Mouse (Mus musculus) left cerebral cortex, postnatal 36 days (tissue): ENCODE results near the gene Sfn. TPM values are rescaled to one million over a fixed set of nuclear protein-coding genes. Genes with fewer than 3 reads are reported as not detected.

Experiments used
- DNase-seq, 2 experiments: peaks; one replicate each; pipeline ENCODE4 v3.0.0; 2021 to 2022; ENCODE audit warnings: low spot score in 2 of 2, mixed read lengths in 1 of 2
- intact Hi-C: fragments of 180-260 bp; cut with DNase I; formaldehyde crosslinking; loops from one replicate; pipeline ENCODE4 v1.15.1; 2025
- total RNA-seq, 2 experiments: library from RNA; stranded (reverse); gene quantifications; 2 replicates each; pipeline ENCODE4 v1.2.3; 2021

Gene Sfn
- total RNA-seq, 2 experiments from 2014 or later = 1.9 to 2.5 TPM

DNA sequence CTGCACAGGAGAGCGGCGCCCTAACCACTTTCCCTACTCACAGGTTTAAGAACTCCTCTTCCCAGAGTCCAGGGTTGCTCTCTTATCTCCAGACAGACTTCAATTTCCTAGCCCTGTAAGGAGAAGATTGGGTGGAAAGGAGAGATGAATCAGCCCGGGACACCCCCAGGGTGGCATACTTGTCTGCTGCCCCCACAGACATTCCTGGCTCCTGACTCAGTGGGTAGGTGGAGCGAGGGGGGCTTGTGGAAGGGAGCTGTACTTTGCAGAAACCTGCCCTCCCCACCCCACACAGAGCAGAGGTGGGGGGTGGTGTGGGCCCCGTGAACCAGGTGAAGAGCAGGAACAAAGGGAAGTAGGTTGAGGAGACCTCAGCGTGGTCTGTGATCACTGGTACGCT, 6.4 kb downstream of the Sfn start:
- DNase-seq = peak in 1 of 2 experiments; percentile 38
- intact Hi-C loops = loop anchor here (10.0 kb wide), 1 partner anchor 159 kb away; the partner anchor contains the start of gene Arid1a

DNA sequence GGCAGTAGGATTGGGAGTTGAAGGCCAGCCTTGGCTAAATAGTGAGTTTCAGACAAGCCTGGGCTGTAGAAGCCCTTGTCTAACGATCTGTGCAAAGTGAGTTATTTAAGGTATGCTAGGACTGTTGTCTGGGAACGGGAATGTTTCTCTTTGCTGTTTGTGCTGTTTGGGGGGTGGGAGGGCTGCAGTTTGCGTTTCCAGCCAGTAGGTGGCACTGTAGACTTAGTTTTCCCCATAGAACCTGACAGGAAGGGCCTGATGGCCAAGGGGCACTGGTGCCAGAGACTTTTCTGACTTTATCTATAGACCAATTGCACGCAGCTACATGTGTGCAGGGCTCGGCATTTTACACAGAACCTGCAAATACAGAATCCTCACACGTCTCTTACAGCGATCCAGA, 9.4 kb downstream of the Sfn start:
- intact Hi-C loops = loop anchor here (5.0 to 10.0 kb wide), 3 partner anchors 60 to 235 kb away; partner anchors contain the start of genes Arid1a and Zdhhc18
- DNase-seq = peak; percentile 32 to 49

DNA sequence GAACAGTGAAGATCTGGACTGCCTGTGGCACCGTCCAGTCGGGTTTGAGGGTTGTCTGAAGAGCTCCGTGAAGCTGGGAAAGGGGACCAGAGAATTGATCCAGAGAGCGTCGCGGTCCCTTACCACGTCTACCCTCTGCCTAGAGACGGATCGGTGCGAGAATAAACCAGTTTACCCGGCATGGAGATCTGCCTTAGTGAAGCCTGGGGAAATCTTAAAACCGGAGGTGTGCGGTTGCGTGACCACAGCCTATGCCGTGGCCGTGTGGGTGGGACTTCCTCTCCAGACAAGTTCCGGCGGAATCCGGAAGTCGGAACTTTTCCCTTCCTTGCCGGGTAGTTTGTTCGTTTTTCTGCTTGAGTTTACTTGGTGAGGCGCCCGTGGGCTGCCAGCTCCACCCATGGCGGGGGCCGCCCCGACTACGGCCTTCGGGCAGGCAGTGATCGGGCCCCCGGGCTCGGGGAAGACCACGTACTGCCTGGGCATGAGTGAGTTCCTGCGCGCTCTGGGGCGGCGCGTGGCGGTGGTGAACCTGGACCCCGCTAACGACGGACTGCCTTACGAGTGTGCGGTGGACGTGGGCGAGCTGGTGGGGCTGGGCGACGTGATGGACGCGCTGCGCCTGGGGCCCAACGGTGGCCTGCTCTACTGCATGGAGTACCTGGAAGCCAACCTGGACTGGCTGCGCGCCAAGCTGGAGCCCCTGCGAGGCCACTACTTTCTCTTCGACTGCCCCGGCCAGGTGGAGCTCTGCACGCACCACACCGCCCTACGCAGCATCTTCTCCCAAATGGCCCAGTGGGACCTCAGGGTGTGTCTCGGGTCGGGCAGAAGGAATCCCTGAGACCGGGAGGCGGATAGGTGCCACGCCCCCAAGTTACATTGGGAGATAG, 17.7 kb downstream of the Sfn start, which contains the start of gene Gpn2:
Gpn2 (plus strand) TSS at position 304 of the 893 bp plus-strand sequence.
- intact Hi-C loops = no loop called here
- DNase-seq = peak; percentile 84 to 85

DNA sequence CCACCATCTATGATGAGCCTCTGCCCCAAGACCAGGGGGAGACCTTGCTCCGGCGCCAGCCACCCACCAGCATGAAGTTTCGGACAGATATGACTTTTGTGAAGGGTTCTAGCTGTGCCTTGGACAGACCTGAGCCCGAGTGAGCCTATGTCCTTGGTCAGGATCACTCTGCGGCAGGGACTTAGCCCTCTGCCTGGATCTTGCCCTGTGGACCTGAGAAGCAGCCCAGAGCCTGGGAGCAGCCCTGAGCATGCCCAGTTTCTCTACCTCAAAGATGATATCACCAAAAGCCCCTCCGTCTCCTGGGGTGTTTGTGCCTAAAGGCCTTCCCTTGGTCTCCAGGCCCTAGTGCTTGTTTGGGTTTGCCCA, 18.3 kb downstream of the Sfn start:
- intact Hi-C loops = no loop called here
- DNase-seq = peak in 1 of 2 experiments; percentile 11

DNA sequence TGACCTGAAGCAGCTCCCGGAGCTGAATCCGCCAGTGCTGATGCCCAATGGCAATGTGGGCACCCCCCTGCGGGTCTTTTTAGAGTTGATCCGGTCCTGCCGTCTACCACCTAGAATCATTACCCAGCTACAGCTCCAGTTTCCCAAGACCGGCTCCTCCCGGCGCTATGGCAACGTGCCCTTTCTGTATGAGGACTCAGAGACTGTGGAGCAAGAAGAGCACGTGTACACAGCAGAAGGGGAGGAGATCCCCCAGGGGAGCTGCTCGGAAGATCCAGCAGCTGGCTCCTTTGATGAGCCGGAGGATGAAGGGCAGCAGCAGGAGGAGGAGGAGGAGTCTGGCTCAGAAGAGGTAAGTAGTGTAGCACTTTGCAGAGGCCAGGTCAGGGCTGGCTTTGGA, 24.0 kb downstream of the Sfn start:
- intact Hi-C loops = no loop called here
- no peak for DNase-seq

DNA sequence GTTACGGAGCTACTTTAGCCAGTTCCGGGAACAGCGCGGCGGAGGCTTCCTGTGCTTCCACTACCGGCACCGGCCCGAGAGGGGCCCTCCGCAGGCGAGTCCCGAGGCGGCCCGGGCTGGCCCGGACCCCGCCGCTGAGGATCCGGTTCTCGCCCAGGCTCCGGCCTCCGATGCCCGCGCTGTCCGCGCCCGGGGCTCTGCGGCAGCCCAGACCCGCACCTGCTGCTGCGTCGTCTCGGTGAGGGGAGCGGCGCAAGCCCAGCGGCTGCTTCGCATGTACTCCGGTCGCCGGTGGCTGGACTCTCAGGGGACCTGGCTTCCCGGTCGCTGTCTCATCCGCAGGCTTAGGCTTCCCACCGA, 27.1 kb downstream of the Sfn start:
- intact Hi-C loops = no loop called here
- DNase-seq = no peak

DNA sequence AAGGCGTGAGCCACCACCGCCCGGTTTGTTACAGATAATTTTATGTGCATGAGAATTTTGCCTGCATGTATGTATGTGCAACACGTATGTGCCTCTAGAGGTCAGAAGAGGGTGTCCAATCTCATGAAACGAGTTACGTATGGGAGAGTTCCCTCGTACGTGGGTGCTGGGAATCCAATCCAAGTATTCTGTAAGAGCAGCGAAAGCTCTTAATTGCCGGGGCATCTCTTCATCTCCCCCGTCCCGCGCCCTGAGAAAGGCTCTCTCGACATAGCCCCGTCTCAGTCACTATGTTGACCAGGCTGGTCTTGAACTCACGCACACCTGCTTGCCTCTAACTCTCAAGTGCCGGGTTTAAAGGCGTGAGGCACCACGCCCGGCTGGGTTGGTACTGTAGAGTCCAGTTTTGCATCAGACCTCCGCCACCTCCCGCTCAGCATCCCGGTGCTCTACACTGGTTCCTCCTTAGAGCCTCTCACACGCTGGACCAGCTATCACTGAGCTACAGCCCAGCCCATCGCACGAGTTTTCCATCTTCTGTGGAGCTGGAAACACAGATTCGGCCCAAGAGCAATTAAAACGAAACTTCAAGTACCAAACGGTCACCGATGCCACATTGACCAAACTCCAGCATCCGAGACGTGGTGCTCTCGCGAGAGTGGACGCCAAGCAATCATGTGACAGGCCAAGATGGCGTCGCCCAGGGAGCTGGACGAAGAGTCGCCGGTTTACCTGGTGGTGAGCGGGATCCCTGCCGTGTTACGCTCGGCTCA, 27.7 kb downstream of the Sfn start, which contains the start of gene Gpatch3:
Gpatch3 (plus strand) TSS at position 676 of the 773 bp plus-strand sequence.
- intact Hi-C loops = no loop called here
- peak; percentile 89 to 90 for DNase-seq

DNA sequence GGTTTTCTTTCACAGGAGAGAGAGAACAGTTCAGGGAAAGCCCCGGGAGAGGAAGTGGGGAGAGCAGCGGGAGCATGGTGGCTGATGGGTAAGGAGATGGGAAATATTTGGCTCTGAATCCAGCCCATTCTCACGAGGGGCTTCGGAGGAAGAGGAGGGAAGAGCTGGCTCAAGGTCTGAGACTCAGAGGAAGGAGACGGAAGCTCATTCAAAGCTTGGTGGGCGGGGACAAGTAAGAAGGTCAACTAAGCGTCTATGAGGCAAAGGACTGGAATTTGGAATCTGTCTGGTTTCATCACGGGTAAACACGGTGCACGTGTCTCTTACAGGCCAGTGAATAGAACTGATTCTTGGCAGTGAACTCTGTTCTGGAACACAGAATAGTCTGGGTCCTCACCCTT, 31.9 kb downstream of the Sfn start:
- no peak for DNase-seq
- intact Hi-C loops = no loop called here

DNA sequence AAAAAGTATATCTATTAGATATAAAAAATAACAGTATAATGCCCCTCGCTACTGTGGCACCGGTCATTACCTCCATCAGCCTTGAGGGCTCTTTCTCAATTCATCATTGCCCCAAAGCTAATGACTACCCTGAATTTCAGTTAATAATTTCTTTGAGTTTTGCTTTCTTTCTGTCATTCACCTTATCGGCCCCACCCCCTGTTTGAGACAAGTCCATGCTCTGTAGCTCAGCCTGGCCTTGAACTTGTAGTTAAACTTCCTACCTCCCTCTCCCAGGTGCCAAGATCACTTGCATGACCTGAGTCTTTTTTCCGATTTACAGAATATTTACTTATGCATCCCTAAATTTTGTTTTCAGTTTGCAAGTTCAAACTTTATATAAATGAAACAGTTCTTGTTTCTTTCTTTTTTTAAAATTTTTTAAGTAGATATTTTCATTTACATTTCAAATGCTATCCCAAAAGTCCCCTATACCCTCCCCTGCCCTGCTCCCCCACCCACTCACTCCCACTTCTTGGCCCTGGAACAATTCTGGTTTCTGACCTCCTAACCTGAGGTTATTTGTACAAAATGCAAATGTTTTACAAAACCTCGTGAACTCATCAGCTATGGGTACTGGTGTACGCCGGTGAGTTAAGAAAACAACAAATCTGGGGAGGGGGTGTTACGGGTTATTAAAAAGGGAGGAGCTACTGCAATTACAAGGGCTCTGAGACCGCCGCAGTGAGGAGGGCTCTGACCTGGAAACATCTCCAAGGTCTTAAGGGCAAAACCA, 32.5 kb downstream of the Sfn start:
- DNase-seq = no peak
- intact Hi-C loops = no loop called here

DNA sequence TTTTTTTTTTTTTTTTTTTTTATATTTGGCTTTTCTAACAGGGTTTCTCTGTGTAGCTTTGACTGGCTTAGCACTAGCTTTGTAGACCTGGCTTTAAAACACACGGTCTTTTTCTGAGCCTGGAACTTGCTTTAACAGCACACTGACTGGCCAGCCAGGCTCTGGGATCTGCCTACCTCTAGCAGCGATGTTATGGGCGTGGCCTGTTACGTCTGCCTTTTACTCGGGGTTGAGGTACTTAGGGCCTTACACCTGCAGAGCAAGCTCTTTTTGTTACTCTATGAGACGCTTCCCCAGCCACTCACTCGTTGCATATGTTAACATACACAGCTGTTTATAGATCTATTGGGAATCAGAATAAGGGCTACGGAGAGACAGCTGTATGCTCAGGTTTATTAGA, 34.7 kb downstream of the Sfn start:
- DNase-seq = no peak
- intact Hi-C loops = no loop called here

DNA sequence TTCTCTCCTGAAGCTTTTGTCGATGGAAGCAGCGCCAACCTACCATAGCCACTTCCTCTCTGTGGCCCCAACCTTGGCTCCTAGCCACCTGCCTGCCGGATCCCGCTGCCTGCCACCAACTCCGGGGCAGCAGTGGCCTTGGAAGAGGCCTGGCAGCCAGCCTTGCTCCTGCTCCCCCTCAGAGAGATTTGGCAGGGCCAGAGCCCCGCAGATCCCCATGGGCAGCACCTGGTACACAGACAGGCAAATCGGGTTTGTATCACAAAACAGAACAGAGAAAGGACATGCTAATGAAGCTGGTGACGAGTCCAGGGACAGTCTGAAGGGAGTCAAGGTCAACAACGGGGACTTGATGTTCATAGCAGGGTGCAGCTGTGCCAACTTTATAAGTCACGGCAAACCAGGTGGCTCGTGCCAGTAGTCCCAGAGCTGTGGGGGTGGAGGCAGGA, 38.8 kb downstream of the Sfn start:
- intact Hi-C loops = no loop called here
- no peak for DNase-seq

DNA sequence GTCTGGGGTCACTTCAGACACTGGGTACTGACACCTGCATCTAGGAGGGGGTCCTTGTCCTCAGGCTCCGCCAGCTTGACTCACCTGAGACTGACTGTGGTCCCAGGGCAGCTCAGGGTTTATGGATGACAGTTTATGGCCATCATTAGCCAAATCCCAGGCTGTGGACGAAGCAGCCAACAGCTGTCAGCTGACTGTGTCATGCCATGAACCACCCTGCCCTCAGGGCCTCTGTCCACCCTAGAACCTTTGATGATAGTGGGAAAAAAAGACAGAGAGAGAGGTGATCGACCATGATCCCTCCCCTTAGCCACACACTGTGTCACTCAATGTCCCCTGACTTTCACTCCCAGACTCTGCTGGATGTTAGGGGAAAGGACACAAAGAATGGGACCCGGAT, 40.3 kb downstream of the Sfn start:
- intact Hi-C loops = no loop called here
- no peak for DNase-seq

DNA sequence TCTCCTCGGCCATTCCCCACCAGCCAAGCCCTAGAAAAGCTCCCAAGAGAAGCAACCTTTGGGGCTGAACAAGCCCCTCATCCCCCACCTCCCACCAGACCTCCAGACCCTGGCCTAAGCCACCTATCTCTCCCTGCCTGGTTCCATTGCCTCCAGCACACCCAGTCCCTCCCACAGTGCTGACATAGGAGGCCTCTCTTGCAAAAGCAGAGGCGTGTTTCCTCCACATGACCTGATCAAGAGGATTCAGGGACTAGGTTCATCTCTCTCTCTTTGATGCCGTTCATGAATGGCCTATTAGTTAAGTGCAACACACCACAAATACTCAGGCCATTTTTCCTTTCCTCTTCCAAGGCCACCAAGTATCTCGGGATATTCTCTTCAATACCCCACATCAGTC, 42.1 kb downstream of the Sfn start:
- intact Hi-C loops = no loop called here
- DNase-seq = no peak

DNA sequence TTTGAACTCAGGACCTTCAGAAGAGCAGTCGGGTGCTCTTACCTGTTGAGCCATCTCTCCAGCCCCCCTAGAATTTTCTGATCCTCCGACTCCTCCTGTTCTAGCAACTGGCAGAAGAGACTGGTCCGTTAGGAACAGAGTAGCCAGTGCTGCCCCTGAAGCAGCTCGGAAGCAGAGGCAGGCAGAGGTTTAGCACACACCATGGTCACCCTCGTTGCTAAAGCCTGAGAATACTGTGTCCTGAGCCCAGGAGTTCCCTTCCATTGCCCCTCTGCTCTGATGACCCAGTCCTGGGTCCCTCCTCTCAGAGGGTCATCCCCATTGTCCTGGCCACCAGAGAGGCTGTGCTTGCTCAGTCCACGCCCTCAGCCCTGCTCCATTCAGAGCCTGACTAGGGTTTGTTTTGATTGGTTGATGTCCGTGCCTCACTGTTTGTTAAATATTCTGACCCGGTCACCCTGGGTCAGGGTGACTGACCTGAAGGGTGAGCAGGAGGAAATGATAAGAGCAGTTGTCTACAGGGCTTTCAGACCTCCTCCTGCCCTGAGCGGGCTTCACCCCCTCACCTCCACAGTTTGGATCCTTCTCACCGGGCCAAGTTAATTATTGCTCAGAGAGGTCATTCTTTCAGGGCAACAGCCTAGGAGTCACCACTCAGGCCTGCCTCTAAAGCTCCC, 44.8 kb downstream of the Sfn start:
- no peak for DNase-seq
- intact Hi-C loops = no loop called here

DNA sequence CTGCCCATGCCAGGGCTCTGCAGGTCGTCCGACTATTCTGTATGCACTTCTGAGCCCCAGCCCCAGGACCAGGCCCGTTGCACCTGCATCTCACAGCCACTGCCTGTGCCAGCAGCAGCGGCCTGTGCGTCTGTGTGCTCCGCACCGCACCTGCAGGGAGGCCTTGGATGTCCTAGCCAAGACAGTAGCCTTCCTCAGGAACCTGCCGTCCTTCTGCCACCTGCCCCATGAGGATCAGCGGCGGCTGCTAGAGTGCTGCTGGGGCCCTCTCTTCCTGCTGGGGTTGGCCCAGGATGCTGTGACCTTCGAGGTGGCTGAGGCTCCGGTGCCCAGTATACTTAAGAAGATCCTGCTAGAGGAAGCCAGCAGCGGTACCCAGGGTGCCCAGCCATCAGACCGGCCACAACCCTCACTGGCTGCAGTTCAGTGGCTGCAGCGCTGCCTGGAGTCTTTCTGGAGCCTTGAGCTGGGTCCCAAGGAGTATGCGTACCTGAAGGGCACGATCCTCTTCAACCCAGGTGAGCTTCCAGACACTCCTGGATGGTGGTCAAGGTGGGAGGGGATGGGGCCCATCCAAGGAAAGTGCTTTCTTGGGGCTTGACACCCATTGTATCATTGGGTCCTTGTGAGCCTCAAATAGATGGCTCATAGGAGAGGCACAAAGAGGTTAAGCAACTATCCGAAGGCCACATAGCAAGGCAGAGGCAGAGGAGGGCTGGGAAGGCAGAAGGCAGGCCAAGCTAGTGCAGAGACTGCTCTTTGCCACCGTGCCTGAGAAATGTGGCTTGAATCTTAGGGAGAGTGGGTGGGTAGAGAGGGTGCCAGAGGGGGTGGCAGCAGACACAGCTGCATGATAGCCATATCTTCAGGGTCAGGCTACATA, 48.3 kb downstream of the Sfn start:
- no peak for DNase-seq
- intact Hi-C loops = no loop called here

DNA sequence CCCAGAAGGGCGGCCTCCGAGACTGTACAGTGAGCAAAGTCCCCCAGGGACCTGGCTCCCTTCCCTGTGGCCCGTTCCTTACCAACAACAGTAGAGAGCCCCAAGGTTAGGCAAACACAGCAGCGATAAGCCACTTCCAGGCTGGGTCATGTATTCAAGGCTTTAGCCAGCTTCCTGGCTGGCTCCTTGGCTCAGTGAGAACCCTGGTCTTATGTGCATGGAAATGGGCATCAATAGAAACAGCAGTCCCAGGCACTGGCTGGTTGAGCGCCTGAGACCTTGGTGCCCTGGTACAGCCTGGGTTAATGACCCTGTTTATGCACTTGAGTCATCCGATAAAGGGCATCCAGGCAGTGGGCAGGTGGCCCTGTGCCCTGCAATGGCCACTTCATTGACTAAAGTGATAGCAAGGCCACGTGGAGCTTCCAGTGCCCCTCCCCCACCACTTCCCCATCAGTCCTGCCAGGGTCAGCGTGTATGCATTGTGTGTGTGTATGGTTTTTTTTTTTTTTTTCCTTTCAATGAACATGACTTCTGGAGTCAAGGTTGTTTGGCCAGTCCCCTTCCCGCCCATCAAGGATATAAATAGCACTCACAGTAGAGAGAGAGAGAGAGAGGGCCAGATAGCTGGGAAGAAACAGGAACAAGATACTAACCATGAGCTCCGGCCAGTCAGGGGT, 49.1 kb downstream of the Sfn start, which contains the start of gene Nr0b2:
Nr0b2 (plus strand) TSS at position 609 of the 680 bp plus-strand sequence.
- no peak for DNase-seq
- intact Hi-C loops = no loop called here

DNA sequence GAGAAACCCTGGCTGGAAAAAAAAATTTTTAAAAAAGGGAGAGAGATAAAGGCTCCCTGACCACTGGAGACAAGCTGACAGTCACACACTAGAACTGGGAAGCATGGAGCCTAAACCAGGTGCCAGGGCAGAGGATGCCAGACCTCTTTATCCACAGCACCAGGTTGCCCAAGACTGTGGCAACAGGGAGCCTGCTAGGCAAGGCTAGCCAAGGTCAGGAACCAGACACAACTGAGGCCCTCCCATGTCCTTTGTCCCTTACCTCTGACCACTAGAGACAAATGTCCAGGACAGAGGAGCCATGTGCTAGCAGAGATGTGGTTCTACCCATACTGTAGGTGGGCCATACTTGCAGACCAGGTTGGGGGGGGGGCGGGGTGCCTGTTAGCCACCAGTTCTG, 49.9 kb downstream of the Sfn start:
- intact Hi-C loops = no loop called here
- no peak for DNase-seq
